Mouse (Mus musculus): ENCODE measurements at regions not wholly inside any gene's neighbourhood (a gene's known extent, or its start where the extent isn't known, plus 50 kb on each side); places are given as distances from the start of the nearest gene placed in this dataset.

DNA sequence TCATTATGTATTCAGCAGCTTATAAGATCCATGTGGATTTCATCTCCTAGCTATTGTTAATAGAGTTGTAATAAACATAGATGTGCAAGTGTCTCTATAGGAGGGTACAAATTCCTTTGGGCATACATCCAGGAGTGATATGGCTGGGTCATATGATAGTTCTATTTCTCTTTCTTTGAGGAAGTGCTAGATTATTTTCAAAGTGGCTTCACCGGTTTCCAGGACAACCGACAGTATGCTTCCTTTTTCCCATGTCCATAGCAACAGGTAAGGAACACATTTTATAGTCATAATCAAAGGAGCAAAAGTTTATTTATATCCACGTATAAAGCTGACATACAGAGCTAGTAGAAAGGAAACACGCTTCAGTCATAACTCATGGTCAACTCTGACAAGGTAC lies 710.2 kb upstream of the Tenm4 start:
- no peak for DNase-seq (ENCODE audit: low spot score)

- no peak for DNase-seq (ENCODE audit: low spot score)
Measured at GRCm38 (mm10) chr7:95465506-95465905, 705.5 kb upstream of the Tenm4 start.

DNA sequence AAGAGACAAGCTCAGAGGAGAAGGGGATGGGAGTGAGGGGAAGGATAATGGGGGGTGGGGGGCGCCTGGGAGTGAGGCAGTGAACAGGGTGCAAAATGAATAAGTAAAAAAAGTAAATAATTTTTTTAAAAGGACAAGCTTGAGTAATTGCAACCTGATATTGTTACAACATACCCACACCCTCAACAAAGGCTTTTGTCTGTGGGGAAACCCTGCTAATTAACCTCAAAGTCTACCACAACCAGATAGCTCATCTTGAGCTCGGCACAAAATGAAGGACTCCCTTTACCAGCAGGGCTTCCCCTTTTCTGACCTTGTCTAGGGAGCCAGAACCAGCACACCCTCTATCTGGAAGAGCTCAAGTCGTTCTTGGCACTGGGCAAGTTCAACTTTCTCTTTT lies 704.0 kb upstream of the Tenm4 start:
- no peak for DNase-seq (ENCODE audit: low spot score)

GRCm38 (mm10) chr7:95473892-95474291 lies 697.2 kb upstream of the Tenm4 start:
- no peak for DNase-seq (ENCODE audit: low spot score)

DNA sequence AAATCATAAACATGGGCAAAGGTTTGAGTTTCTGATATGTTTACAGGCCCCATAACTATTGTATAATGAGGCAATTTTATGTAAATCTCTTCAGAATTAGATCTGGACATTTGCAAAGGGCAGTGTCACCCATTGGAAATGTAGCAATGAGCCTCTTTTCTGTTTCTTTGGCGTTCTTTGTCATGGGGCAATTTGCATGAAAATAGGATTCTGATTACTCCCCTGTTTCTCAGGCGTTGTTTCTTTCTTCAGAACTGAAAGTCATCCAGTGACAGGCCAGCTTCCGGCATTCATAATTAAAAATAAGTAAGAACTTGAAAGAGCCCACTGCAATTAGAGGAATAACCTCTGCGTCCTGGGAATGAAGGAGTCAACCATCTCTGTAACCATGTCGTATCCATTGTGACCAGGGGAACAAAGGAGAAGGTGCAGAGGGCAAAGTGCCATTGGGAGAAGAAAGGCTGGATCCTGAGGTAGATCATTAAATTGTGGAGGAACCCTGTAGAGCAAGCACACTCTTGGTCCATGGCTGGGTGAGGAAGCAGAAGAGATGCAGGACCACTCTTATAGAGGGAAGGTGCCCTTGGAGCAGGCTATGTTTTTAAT lies 690.8 kb upstream of the Tenm4 start:
- no peak for DNase-seq (ENCODE audit: low spot score)

GRCm38 (mm10) chr7:95489666-95490065 lies 681.4 kb upstream of the Tenm4 start:
- peak; percentile 37 for DNase-seq (ENCODE audit: low spot score)

DNA sequence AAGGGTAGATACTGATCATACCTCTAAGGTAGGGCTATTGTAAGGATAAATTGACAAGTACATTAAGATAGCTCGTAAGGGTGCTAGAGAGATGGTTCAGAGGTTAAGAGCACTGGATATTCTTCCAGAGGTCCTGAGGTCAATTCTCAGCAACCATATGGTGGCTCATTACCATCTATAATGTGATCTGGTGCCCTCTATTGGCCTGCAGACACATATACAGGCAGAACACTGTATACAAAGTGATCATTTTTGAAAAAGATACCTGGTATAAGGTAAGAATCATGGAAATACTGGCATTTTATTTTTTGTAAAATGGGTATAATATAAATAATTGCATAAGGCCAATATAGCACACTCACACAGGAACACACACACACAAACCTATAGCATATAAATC lies 676.3 kb upstream of the Tenm4 start:
- DNase-seq (ENCODE audit: low spot score), result no peak

- no peak for DNase-seq (ENCODE audit: low spot score)
Measured at GRCm38 (mm10) chr7:95502959-95503358, 668.1 kb upstream of the Tenm4 start.

DNA sequence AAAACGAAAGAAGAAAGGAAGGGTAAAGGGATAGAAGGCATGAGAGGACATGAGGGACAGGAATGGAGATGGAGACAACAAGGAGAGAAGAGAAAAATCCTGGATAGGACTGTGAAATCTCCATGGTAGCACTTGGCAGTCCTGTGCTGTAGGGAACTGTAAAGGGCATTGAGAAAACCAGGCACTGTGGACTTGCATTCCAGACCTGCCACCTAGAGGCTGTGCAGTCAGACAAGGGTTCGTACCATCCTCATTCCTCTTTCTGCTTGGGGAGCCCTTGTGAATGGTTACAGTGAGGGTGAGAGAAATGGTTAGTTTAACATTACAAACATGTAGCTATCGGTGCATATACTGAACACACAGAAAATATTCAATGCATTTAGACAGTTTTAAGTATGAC lies 623.8 kb upstream of the Tenm4 start:
- DNase-seq (ENCODE audit: low spot score), result no peak

GRCm38 (mm10) chr7:95550099-95550498 lies 620.9 kb upstream of the Tenm4 start:
- DNase-seq (ENCODE audit: low spot score), result no peak

- DNase-seq (ENCODE audit: low spot score), result no peak
Measured at GRCm38 (mm10) chr7:95551798-95552387, 619.2 kb upstream of the Tenm4 start.

DNA sequence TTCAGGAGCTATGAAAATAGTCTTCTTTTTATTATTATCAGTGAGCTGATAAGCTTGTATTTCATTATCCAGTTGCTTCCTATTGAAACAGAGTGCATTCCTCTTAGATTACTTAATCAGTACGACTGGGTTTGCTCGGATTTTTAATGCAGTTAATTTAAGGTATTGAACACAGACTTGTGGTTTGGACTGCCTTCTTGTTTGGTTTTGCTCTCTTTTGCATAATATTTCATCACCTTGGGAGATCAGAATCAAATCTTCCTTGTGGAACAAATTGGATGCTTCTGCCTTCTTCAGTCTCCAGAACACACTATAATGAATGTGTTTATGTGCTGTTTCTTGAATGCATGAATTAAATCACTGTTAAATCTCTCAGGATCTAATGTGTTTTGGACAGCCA lies 612.5 kb upstream of the Tenm4 start:
- no peak for DNase-seq (ENCODE audit: low spot score)

DNA sequence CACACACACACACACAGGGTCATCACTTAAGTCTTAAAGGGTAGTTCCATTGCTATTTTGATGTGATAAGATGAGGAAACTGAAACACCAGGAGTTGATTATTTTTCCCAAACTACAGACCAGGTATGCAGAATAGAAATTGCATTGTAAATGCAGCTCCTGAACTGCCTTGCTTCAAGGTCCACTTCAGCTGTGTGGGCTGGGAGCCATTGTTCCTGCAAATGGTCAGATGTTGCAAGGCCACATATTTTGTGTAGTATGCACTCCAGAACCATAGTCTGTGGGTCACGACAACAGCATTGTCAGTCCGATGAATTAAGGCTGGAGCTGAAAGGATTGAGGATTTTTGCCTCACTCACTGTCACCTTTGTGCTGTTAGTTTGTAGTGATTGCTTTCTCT lies 592.4 kb upstream of the Tenm4 start:
- DNase-seq (ENCODE audit: low spot score), result no peak

- no peak for DNase-seq (ENCODE audit: low spot score)
Measured at GRCm38 (mm10) chr7:95581325-95581724, 589.7 kb upstream of the Tenm4 start.

DNA sequence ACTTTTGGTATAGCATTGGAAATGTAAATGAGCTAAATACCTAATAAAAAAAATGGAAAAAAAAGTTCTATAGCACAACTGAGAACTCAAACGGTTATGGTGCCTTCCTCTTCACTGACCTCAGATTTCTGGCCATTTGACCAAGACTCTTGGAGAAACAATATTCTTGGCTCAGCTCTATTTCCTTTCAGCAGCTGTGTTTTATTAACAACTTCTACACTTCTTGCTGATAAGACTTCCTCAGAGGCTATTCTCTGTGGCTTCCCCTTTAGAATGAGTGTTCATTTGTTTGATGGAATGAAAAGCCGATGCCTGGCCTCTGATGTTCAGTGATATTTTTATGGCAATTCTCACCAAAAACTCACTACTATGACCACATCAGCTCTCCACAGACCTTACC lies 572.7 kb upstream of the Tenm4 start:
- no peak for DNase-seq (ENCODE audit: low spot score)

- DNase-seq (ENCODE audit: low spot score), result no peak
Measured at GRCm38 (mm10) chr7:95613736-95614135, 557.3 kb upstream of the Tenm4 start.

GRCm38 (mm10) chr7:95617370-95617769 lies 553.7 kb upstream of the Tenm4 start:
- DNase-seq (ENCODE audit: low spot score), result no peak

- DNase-seq (ENCODE audit: low spot score), result no peak
Measured at GRCm38 (mm10) chr7:95618170-95618569, 552.9 kb upstream of the Tenm4 start.

DNA sequence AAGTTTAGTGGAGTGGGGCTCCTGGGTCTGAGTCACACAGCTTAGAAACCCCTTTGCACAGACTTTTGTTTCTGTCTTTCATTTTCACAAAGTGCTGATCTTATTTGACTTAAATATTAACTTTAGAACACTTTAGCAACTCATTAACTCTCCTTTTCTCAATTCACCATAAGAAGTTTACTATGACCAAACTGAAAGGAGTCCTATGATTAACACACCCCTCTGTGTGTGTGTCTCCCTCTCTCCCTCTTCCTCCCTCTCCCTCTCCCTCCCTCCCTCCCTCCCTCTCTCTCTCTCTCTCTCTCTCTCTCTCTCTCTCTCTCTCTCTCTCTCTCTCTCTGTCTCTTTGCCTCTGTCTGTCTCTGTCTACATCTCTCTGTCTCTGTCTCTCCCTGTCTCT lies 551.0 kb upstream of the Tenm4 start:
- DNase-seq (ENCODE audit: low spot score), result no peak

- DNase-seq (ENCODE audit: low spot score), result no peak
Measured at GRCm38 (mm10) chr7:95640683-95641082, 530.4 kb upstream of the Tenm4 start.

- DNase-seq (ENCODE audit: low spot score), result no peak
Measured at GRCm38 (mm10) chr7:95674319-95674718, 496.7 kb upstream of the Tenm4 start.

DNA sequence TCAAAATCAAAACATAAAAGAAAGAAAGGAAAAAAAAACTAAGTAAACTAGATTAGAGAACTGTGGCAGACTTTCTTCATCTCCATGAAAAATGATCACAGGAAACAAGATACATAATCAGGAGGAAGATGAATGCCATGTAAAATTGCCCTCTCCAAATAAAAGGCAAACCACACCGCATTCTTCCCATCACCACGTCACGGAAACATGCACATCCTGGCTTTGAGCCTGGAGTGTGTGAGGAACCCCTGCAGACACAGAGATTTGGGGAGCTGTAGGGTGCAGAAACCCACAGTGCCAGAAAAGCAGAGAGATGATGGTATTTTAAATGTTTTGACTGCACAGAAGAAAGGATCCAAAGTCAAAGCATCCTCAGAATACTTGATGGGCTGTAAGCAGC lies 488.5 kb upstream of the Tenm4 start:
- no peak for DNase-seq (ENCODE audit: low spot score)

- no peak for DNase-seq (ENCODE audit: low spot score)
Measured at GRCm38 (mm10) chr7:95687733-95688132, 483.3 kb upstream of the Tenm4 start.

Measured in ovary, postnatal 14 days (tissue).